Mouse (Mus musculus) heart, adult 8-10 months (tissue): Measurements from ENCODE around the gene Adamts2. TPM values are rescaled to one million over a fixed set of nuclear protein-coding genes. Genes with fewer than 3 reads are reported as not detected.

Source experiments
- DNase-seq: peaks from one replicate; pipeline ENCODE4 v3.0.0; 2022; ENCODE audit warnings: low spot score
- total RNA-seq, 4 experiments: library from RNA; stranded (reverse); gene quantifications; 2 replicates each; pipeline ENCODE4 v1.2.4; 2022

Gene Adamts2
- total RNA-seq: 1 to 10 TPM; 6.1 to 7.1 (median 6.8) TPM

GRCm38 (mm10) chr11:50601641-50602355 is at the start of gene Adamts2:
Gene Adamts2, plus strand, starts transcription at chr11:50602084.
- DNase-seq: peak; percentile 61

GRCm38 (mm10) chr11:50557064-50557463 is 44.8 kb upstream of the Adamts2 start:
- DNase-seq: no peak

GRCm38 (mm10) chr11:50559108-50559507 is 42.8 kb upstream of the Adamts2 start:
- DNase-seq: peak; percentile 49

- no peak for DNase-seq
Observed at GRCm38 (mm10) chr11:50565466-50566211, 36.2 kb upstream of the Adamts2 start.

- DNase-seq: no peak
Observed at GRCm38 (mm10) chr11:50571448-50571847, 30.4 kb upstream of the Adamts2 start.

GRCm38 (mm10) chr11:50576521-50576920 is 25.4 kb upstream of the Adamts2 start:
- DNase-seq: no peak

- DNase-seq: peak; percentile 31
Observed at GRCm38 (mm10) chr11:50587026-50587425, 14.9 kb upstream of the Adamts2 start.

GRCm38 (mm10) chr11:50587787-50588186 is 14.1 kb upstream of the Adamts2 start:
- DNase-seq: peak; percentile 21

- DNase-seq: peak; percentile 28
Observed at GRCm38 (mm10) chr11:50589060-50589459, 12.8 kb upstream of the Adamts2 start.

GRCm38 (mm10) chr11:50591053-50591452 is 10.8 kb upstream of the Adamts2 start:
- DNase-seq: no peak

- no peak for DNase-seq
Observed at GRCm38 (mm10) chr11:50592892-50593553, 8.9 kb upstream of the Adamts2 start.

GRCm38 (mm10) chr11:50596571-50596970 is 5.3 kb upstream of the Adamts2 start:
- no peak for DNase-seq

- no peak for DNase-seq
Observed at GRCm38 (mm10) chr11:50599156-50599555, 2.7 kb upstream of the Adamts2 start.

- DNase-seq: no peak
Observed at GRCm38 (mm10) chr11:50602356-50603081, 635 bp downstream of the Adamts2 start.

- DNase-seq: no peak
Observed at GRCm38 (mm10) chr11:50603082-50603910, 1.4 kb downstream of the Adamts2 start.

- DNase-seq: no peak
Observed at GRCm38 (mm10) chr11:50604371-50604770, 2.5 kb downstream of the Adamts2 start.

GRCm38 (mm10) chr11:50611181-50611580 is 9.3 kb downstream of the Adamts2 start:
- no peak for DNase-seq

- peak; percentile 70 for DNase-seq
Observed at GRCm38 (mm10) chr11:50617015-50617543, 15.2 kb downstream of the Adamts2 start.

GRCm38 (mm10) chr11:50620926-50621325 is 19.0 kb downstream of the Adamts2 start:
- no peak for DNase-seq

- no peak for DNase-seq
Observed at GRCm38 (mm10) chr11:50621364-50621763, 19.5 kb downstream of the Adamts2 start.
